Comparison of ENCODE assay signal across 17 mouse cellular contexts in genomic region chr7:65780578-65781370, GRCm38 (mm10).
DNase-seq lines count a peak whose midpoint lies in the region; ATAC-seq lines count a peak whose summit lies in the region.
"Had no signal": no experiment of that assay in that cellular context is flagged by ENCODE, and none has a peak within 500 bp of the region (broad histone marks: within the 10 kb centered on the region; RNA-seq: fewer than 3 reads in every experiment).

No protein-coding gene starts in this region.

- H3K9ac ChIP-seq in lung, embryonic 16.5 days (ENCODE audit: low read length), result no peak overlapping the region
- no peak overlapping the region for H3K9ac ChIP-seq in forebrain, embryonic 14.5 days (ENCODE audit: low read length)
- no peak overlapping the region for H3K9ac ChIP-seq in limb, embryonic 12.5 days (replicated peaks)
- H3K9ac ChIP-seq: heart, embryonic 12.5 days; hindbrain, embryonic 15.5 days; liver, embryonic 14.5 days; neural tube, embryonic 12.5 days had no signal

- H3K27me3 ChIP-seq in lung, embryonic 16.5 days (ENCODE audit: control insufficient read depth, insufficient read depth, low read depth, low read length), result no peaks in the 10 kb centered on the region
- no peaks in the 10 kb centered on the region for H3K27me3 ChIP-seq in forebrain, embryonic 14.5 days (replicated peaks; ENCODE audit: control insufficient read depth, insufficient read depth, low read length)
- H3K27me3 ChIP-seq in limb, embryonic 12.5 days, result no peaks in the 10 kb centered on the region
- H3K27me3 ChIP-seq: hindbrain, embryonic 15.5 days; neural tube, embryonic 12.5 days had no signal

- H3K27ac ChIP-seq in lung, embryonic 16.5 days (ENCODE audit: low read length), result no peak overlapping the region
- no peak overlapping the region for H3K27ac ChIP-seq in forebrain, embryonic 14.5 days (ENCODE audit: low read depth, low read length)
- H3K27ac ChIP-seq in limb, embryonic 12.5 days, result peak overlapping the region; percentile 69
- H3K27ac ChIP-seq: hindbrain, embryonic 15.5 days; liver, embryonic 14.5 days; neural tube, embryonic 12.5 days had no signal

- DNase-seq in lung, adult 18-20 months, result no peak
- peak; percentile 81 for DNase-seq in forebrain, embryonic 14.5 days (ENCODE audit: low spot score)
- DNase-seq in layer of hippocampus, adult 18-20 months (ENCODE audit: low spot score in 2 of 2), result no peak
- no peak for DNase-seq in thymus, postnatal 4 days
- DNase-seq in layer of hippocampus, adult 11-12 months (ENCODE audit: low spot score), result no peak
- DNase-seq: adrenal gland, postnatal 25 days; cerebellum, adult 8-10 months; kidney, postnatal 10 days; thymus, postnatal 25 days had no signal

- H3K9me3 ChIP-seq in lung, embryonic 16.5 days (ENCODE audit: control insufficient read depth, low read length), result no peaks in the 10 kb centered on the region
- no peaks in the 10 kb centered on the region for H3K9me3 ChIP-seq in forebrain, embryonic 14.5 days (replicated peaks; ENCODE audit: control insufficient read depth, low read length)
- H3K9me3 ChIP-seq in limb, embryonic 12.5 days, result no peaks in the 10 kb centered on the region
- H3K9me3 ChIP-seq: heart, embryonic 12.5 days; hindbrain, embryonic 15.5 days; neural tube, embryonic 12.5 days had no signal

- H3K4me1 ChIP-seq in lung, embryonic 16.5 days (replicated peaks; ENCODE audit: control insufficient read depth, insufficient read depth, low read length), result peaks cover 6% of the 10 kb centered on the region
- peaks cover 16% of the 10 kb centered on the region for H3K4me1 ChIP-seq in forebrain, embryonic 14.5 days (ENCODE audit: control insufficient read depth, insufficient read depth, low read length)
- peaks cover 43% of the 10 kb centered on the region for H3K4me1 ChIP-seq in limb, embryonic 12.5 days (replicated peaks)
- H3K4me1 ChIP-seq: heart, embryonic 12.5 days; neural tube, embryonic 12.5 days had no signal

- H3K4me2 ChIP-seq in lung, embryonic 16.5 days (ENCODE audit: low read depth, low read length), result peak overlapping the region; percentile 14; the same call in 1 of the 2 replicates
- H3K4me2 ChIP-seq in forebrain, embryonic 14.5 days (ENCODE audit: low read length), result no peak overlapping the region
- peak overlapping the region; percentile 31 for H3K4me2 ChIP-seq in limb, embryonic 12.5 days
- H3K4me2 ChIP-seq: heart, embryonic 12.5 days; hindbrain, embryonic 15.5 days; neural tube, embryonic 12.5 days had no signal

- WGBS in lung, embryonic 16.5 days, result 49% methylated on average over 9 of the region's 9 CpGs
- 11% methylated on average over 9 of the region's 9 CpGs for WGBS in forebrain, embryonic 14.5 days
- WGBS in limb, embryonic 12.5 days, result 27% methylated on average over 9 of the region's 9 CpGs

- no peaks in the 10 kb centered on the region for H3K36me3 ChIP-seq in lung, embryonic 16.5 days (ENCODE audit: control insufficient read depth, insufficient read depth, low read length)
- no peaks in the 10 kb centered on the region for H3K36me3 ChIP-seq in forebrain, embryonic 14.5 days (ENCODE audit: control insufficient read depth, insufficient read depth, low read length)
- H3K36me3 ChIP-seq in limb, embryonic 12.5 days, result no peaks in the 10 kb centered on the region
- H3K36me3 ChIP-seq: heart, embryonic 12.5 days; hindbrain, embryonic 15.5 days; neural tube, embryonic 12.5 days had no signal

- no peak for ATAC-seq in lung, embryonic 16.5 days (ENCODE audit: low read depth)
- ATAC-seq in forebrain, embryonic 14.5 days, result peak; percentile 81
- ATAC-seq in limb, embryonic 12.5 days (ENCODE audit: insufficient number of reproducible peaks, insufficient read depth, low FRiP score, low TSS enrichment, low read depth), result no peak
- ATAC-seq: activated CD4-positive, CD25-positive, alpha-beta regulatory T cell, adult 4 months; intestine, postnatal 0 days had no signal

- no peak overlapping the region for H3K4me3 ChIP-seq in lung, embryonic 16.5 days (ENCODE audit: low read length)
- H3K4me3 ChIP-seq in forebrain, embryonic 14.5 days (ENCODE audit: low read depth, low read length), result no peak overlapping the region
- no peak overlapping the region for H3K4me3 ChIP-seq in limb, embryonic 12.5 days (replicated peaks)
- H3K4me3 ChIP-seq: heart, embryonic 12.5 days; hindbrain, embryonic 15.5 days; neural tube, embryonic 12.5 days had no signal
